14 mouse cellular contexts compared by ENCODE assay signal in genomic region chr17:45456260-45457152, GRCm38 (mm10). TPM values are rescaled to one million over a fixed set of nuclear protein-coding genes. Genes with fewer than 3 reads are reported as not detected.
DNase-seq lines count a peak whose midpoint lies in the region; ATAC-seq lines count a peak whose summit lies in the region.
"Had no signal": no experiment of that assay in that cellular context is flagged by ENCODE, and none has a peak within 500 bp of the region (broad histone marks: within the 10 kb centered on the region; RNA-seq: fewer than 3 reads in every experiment).

No protein-coding gene starts in this region.

- no peak overlapping the region for H3K9ac ChIP-seq in forebrain, embryonic 11.5 days (ENCODE audit: low read length)
- peak overlapping the region; percentile 36; the same call in 1 of the 2 replicates for H3K9ac ChIP-seq in hindbrain, embryonic 14.5 days
- 0 out of 2 replicates have a peak overlapping the region, but pooled peaks have one; percentile 27 for H3K9ac ChIP-seq in neural tube, embryonic 13.5 days
- H3K9ac ChIP-seq: embryonic facial prominence, embryonic 15.5 days; heart, embryonic 13.5 days; limb, embryonic 13.5 days; lung, embryonic 15.5 days had no signal

- peaks cover 52% of the 10 kb centered on the region for H3K4me1 ChIP-seq in megakaryocyte, embryonic 14.5 days
- H3K4me1 ChIP-seq in forebrain, embryonic 11.5 days (replicated peaks; ENCODE audit: control insufficient read depth, insufficient read depth, low read length) = peaks cover 3% of the 10 kb centered on the region; the same call in 1 of the 2 replicates
- peaks cover 6% of the 10 kb centered on the region; the same call in 1 of the 2 replicates for H3K4me1 ChIP-seq in hindbrain, embryonic 14.5 days (replicated peaks; ENCODE audit: control insufficient read depth, insufficient read depth, low read length)
- peaks cover 14% of the 10 kb centered on the region for H3K4me1 ChIP-seq in neural tube, embryonic 13.5 days (replicated peaks)
- H3K4me1 ChIP-seq: embryonic facial prominence, embryonic 15.5 days; heart, embryonic 13.5 days; lung, embryonic 15.5 days had no signal

- peaks cover 10% of the 10 kb centered on the region for H3K36me3 ChIP-seq in megakaryocyte, embryonic 14.5 days (replicated peaks; ENCODE audit: low read length)
- no peaks in the 10 kb centered on the region for H3K36me3 ChIP-seq in forebrain, embryonic 11.5 days (ENCODE audit: control insufficient read depth, insufficient read depth, low read length)
- no peaks in the 10 kb centered on the region for H3K36me3 ChIP-seq in hindbrain, embryonic 14.5 days (replicated peaks; ENCODE audit: control insufficient read depth, insufficient read depth)
- H3K36me3 ChIP-seq in neural tube, embryonic 13.5 days = no peaks in the 10 kb centered on the region
- H3K36me3 ChIP-seq: embryonic facial prominence, embryonic 15.5 days; heart, embryonic 13.5 days; lung, embryonic 15.5 days had no signal

- H3K27ac ChIP-seq in forebrain, embryonic 11.5 days (ENCODE audit: low read depth, low read length) = peak overlapping the region; percentile 25; the same call in 1 of the 2 replicates
- H3K27ac ChIP-seq in hindbrain, embryonic 14.5 days = peak overlapping the region; percentile 62
- peak overlapping the region; percentile 72 for H3K27ac ChIP-seq in neural tube, embryonic 13.5 days (replicated peaks)
- H3K27ac ChIP-seq: embryonic facial prominence, embryonic 15.5 days; heart, embryonic 13.5 days; limb, embryonic 13.5 days; lung, embryonic 15.5 days had no signal

- peak overlapping the region; percentile 26; the same call in 1 of the 2 replicates for H3K4me2 ChIP-seq in forebrain, embryonic 11.5 days (ENCODE audit: low read depth, low read length, severe bottlenecking)
- H3K4me2 ChIP-seq in hindbrain, embryonic 14.5 days (replicated peaks) = peak overlapping the region; percentile 7; the same call in 1 of the 2 replicates
- H3K4me2 ChIP-seq in neural tube, embryonic 13.5 days = 0 out of 2 replicates have a peak overlapping the region, but pooled peaks have one; percentile 9
- H3K4me2 ChIP-seq: embryonic facial prominence, embryonic 15.5 days; heart, embryonic 13.5 days; limb, embryonic 13.5 days; lung, embryonic 15.5 days had no signal

- no peaks in the 10 kb centered on the region for H3K27me3 ChIP-seq in megakaryocyte, embryonic 14.5 days (replicated peaks)
- H3K27me3 ChIP-seq in forebrain, embryonic 11.5 days (ENCODE audit: control insufficient read depth, insufficient read depth, low read length) = no peaks in the 10 kb centered on the region
- no peaks in the 10 kb centered on the region for H3K27me3 ChIP-seq in hindbrain, embryonic 14.5 days (ENCODE audit: control insufficient read depth, insufficient read depth, low read length)
- no peaks in the 10 kb centered on the region for H3K27me3 ChIP-seq in neural tube, embryonic 13.5 days
- H3K27me3 ChIP-seq: embryonic facial prominence, embryonic 15.5 days; heart, embryonic 13.5 days; limb, embryonic 13.5 days; lung, embryonic 15.5 days had no signal

- peak overlapping the region; percentile 48 for H3K4me3 ChIP-seq in megakaryocyte, embryonic 14.5 days (replicated peaks)
- H3K4me3 ChIP-seq in forebrain, embryonic 11.5 days (ENCODE audit: low read depth, low read length) = no peak overlapping the region
- no peak overlapping the region for H3K4me3 ChIP-seq in hindbrain, embryonic 14.5 days (replicated peaks; ENCODE audit: low read length)
- no peak overlapping the region for H3K4me3 ChIP-seq in neural tube, embryonic 13.5 days
- H3K4me3 ChIP-seq: embryonic facial prominence, embryonic 15.5 days; heart, embryonic 13.5 days; limb, embryonic 13.5 days; lung, embryonic 15.5 days had no signal

- WGBS in forebrain, embryonic 11.5 days = 39% methylated on average over 13 of the region's 13 CpGs
- 32% methylated on average over 13 of the region's 13 CpGs for WGBS in hindbrain, embryonic 14.5 days
- 40% methylated on average over 13 of the region's 13 CpGs for whole genome bisulfite sequencing in neural tube, embryonic 13.5 days

- H3K9me3 ChIP-seq in megakaryocyte, embryonic 14.5 days = no peaks in the 10 kb centered on the region
- no peaks in the 10 kb centered on the region for H3K9me3 ChIP-seq in forebrain, embryonic 11.5 days (ENCODE audit: control insufficient read depth, low read length)
- no peaks in the 10 kb centered on the region for H3K9me3 ChIP-seq in hindbrain, embryonic 14.5 days (ENCODE audit: control insufficient read depth, low read length)
- no peaks in the 10 kb centered on the region for H3K9me3 ChIP-seq in neural tube, embryonic 13.5 days
- H3K9me3 ChIP-seq: embryonic facial prominence, embryonic 15.5 days; heart, embryonic 13.5 days; limb, embryonic 13.5 days; lung, embryonic 15.5 days had no signal

- DNase-seq in forebrain, embryonic 11.5 days (ENCODE audit: low spot score) = no peak
- no peak for DNase-seq in hindbrain, embryonic 14.5 days (ENCODE audit: low spot score)
- no peak for DNase-seq in layer of hippocampus, postnatal 36 days
- DNase-seq in cerebellum, postnatal 36 days = no peak
- DNase-seq in thymus, postnatal 25 days = no peak
- DNase-seq: adrenal gland, adult 8-10 months had no signal

- ATAC-seq in megakaryocyte, adult 5-6 weeks (ENCODE audit: poor library complexity, severe bottlenecking) = no peak
- no peak for ATAC-seq in forebrain, embryonic 11.5 days (replicated peaks; ENCODE audit: low FRiP score)
- ATAC-seq in hindbrain, embryonic 14.5 days (ENCODE audit: low FRiP score) = no peak
- 0 out of 2 replicates have a peak, but pooled peaks have one; percentile 43 for ATAC-seq in neural tube, embryonic 13.5 days (ENCODE audit: low read depth)

RNA-seq across cellular contexts. Expression of gene Spats1, which starts 18.7 kb away (rescaled TPM):
- 0.34 TPM in 1 of 2 replicates, not detected in the other for polyA plus RNA-seq in megakaryocyte, embryonic 14.5 days (2012; ENCODE audit: insufficient read depth, low replicate concordance)
- not detected in 2 replicates for total RNA-seq in megakaryocyte, adult 5-6 weeks (2015)
- not detected in 2 replicates for total RNA-seq in megakaryocyte, adult 5-6 weeks (2017)
- 1.0 and 1.2 TPM in 2 replicates for polyA plus RNA-seq in forebrain, embryonic 11.5 days (2014; fragmentation: Nextera tagmentation; extraction: Ambion mirVana)
- polyA plus RNA-seq in hindbrain, embryonic 14.5 days (2014; fragmentation: Nextera tagmentation; extraction: Ambion mirVana) = 1.5 and 2.2 TPM in 2 replicates
- 0.62 and 1.5 TPM in 2 replicates for polyA plus RNA-seq in neural tube, embryonic 13.5 days (2015; fragmentation: Nextera tagmentation; extraction: Ambion mirVana)
- total RNA-seq in layer of hippocampus, postnatal 36 days (2021) = 1 to 10 TPM; 3.9 to 4.4 TPM
- total RNA-seq: gastrocnemius, adult 18-20 months had no signal

RNA-seq across cellular contexts. Expression of gene Cdc5l, which starts 23.0 kb away (rescaled TPM):
- polyA plus RNA-seq in megakaryocyte, embryonic 14.5 days (2012; ENCODE audit: insufficient read depth, low replicate concordance) = 2.4 and 5.3 TPM in 2 replicates
- total RNA-seq in megakaryocyte, adult 5-6 weeks (2015) = 58.1 and 60.7 TPM in 2 replicates
- 106 and 112 TPM in 2 replicates for total RNA-seq in megakaryocyte, adult 5-6 weeks (2017)
- 85.3 and 88.3 TPM in 2 replicates for polyA plus RNA-seq in forebrain, embryonic 11.5 days (2014; fragmentation: Nextera tagmentation; extraction: Ambion mirVana)
- polyA plus RNA-seq in hindbrain, embryonic 14.5 days (2014; fragmentation: Nextera tagmentation; extraction: Ambion mirVana) = 64.7 and 67.0 TPM in 2 replicates
- 62.5 and 73.1 TPM in 2 replicates for polyA plus RNA-seq in neural tube, embryonic 13.5 days (2015; fragmentation: Nextera tagmentation; extraction: Ambion mirVana)
- 10 to 100 TPM; 56.7 to 57.5 TPM for total RNA-seq in layer of hippocampus, postnatal 36 days (2021)

RNA-seq across cellular contexts. Expression of gene Aars2, which starts 50.1 kb away (rescaled TPM):
- 12.6 and 19.9 TPM in 2 replicates for polyA plus RNA-seq in megakaryocyte, embryonic 14.5 days (2012; ENCODE audit: insufficient read depth, low replicate concordance)
- 2.3 and 4.0 TPM in 2 replicates for total RNA-seq in megakaryocyte, adult 5-6 weeks (2015)
- 4.6 and 5.2 TPM in 2 replicates for total RNA-seq in megakaryocyte, adult 5-6 weeks (2017)
- 24.6 and 25.2 TPM in 2 replicates for polyA plus RNA-seq in forebrain, embryonic 11.5 days (2014; fragmentation: Nextera tagmentation; extraction: Ambion mirVana)
- polyA plus RNA-seq in hindbrain, embryonic 14.5 days (2014; fragmentation: Nextera tagmentation; extraction: Ambion mirVana) = 15.2 and 15.8 TPM in 2 replicates
- 17.1 and 18.2 TPM in 2 replicates for polyA plus RNA-seq in neural tube, embryonic 13.5 days (2015; fragmentation: Nextera tagmentation; extraction: Ambion mirVana)
- total RNA-seq in layer of hippocampus, postnatal 36 days (2021) = 10 to 100 TPM; 22.7 to 25.4 TPM

Comparison
In these comparisons a context has a peak if more than half of its experiments do, and no peak if none do; other contexts are left out.
1. RNA of gene Cdc5l, which starts 23.0 kb away (polyA plus RNA-seq): 85.3 to 88.3 TPM in forebrain, embryonic 11.5 days, 62.5 to 73.1 TPM in neural tube, embryonic 13.5 days and 64.7 to 67.0 TPM in hindbrain, embryonic 14.5 days; 2.4 to 5.3 TPM in megakaryocyte, embryonic 14.5 days; every median in the first group is over 10 times any median in the second.
2. Peak in every context shown above with its lines, with median percentiles within 50 percentile points of each other: H3K27ac ChIP-seq and H3K4me2 ChIP-seq.